Mouse (Mus musculus) embryonic fibroblast, embryonic 13.5 days (primary cell): ENCODE data around the gene Kdr.

Experiments
- CTCF ChIP-seq: IDR thresholded peaks from 2 replicates; pipeline ENCODE4 v1.5.1; 2011; ENCODE audit warnings: mild to moderate bottlenecking, control low read depth, low read length, moderate library complexity, borderline replicate concordance; ENCODE audit not compliant: insufficient read depth
- POLR2A ChIP-seq: IDR thresholded peaks from 2 replicates; pipeline ENCODE4 v1.6.1; 2011; ENCODE audit warnings: low read depth, mild to moderate bottlenecking, control low read depth, low read length, moderate library complexity

DNA sequence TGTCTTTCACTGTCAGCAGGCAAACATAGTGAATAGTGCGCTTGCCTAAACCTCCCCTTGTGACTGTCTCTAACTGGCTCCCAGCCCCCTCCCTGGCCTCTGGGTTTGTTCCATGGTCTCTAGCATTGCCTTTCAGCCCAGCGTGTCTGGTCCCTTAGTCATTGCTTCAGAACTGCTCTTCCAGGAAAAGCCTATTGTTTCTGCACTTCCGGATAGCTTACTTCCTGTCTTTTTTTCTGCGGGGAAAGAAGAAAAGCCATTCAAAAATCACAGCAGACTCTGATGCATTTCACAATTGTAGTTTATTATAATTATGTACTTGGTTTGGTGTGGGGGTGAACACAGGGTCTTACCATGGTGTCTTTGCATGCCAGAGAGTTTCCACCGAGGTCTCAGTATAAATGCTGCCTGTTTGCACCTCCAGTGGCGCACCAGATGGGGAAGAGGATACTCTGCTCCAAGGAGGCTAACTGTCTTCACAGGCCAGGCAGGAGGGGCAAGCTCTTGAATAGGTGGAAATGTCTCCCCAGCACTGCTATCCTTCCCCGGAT is 35.7 kb upstream of the Kdr start:
- TF ChIP-seq CTCF (no peak), POLR2A (no peak)
